16 mouse cellular contexts compared by ENCODE assay signal in the genomic region with DNA sequence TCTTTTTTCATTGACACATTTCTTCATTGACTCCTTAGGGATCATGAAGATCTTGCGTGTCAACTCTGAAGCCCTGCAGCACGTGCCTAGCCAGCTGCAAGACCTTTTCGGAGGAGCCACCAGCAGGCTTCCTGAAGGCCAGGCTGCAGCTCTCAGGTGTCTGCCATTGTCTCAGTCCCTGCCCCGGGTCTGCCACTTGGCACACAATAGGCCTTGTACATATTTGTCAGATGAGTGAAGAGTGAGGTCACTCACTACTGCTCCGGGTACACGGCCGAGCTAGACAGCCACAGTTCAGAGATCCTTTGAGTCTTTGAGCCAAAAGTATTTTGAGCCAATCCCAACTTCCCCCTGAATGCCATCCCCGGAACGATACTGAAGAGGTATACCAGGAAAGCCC. TPM values are rescaled to one million over a fixed set of nuclear protein-coding genes. Genes with fewer than 3 reads are reported as not detected.
A peak's percentile ranks its signal among the peaks of the same experiment; 100 is the strongest.
DNase-seq lines count a peak whose midpoint lies in the region; ATAC-seq and TF ChIP-seq lines count a peak whose summit lies in the region.
"Had no signal": no experiment of that assay in that cellular context is flagged by ENCODE, and none has a peak within 500 bp of the region (broad histone marks: within the 10 kb centered on the region; RNA-seq: fewer than 3 reads in every experiment).

No protein-coding gene starts in this region.

- no peak overlapping the region for H3K4me2 ChIP-seq in heart, embryonic 15.5 days

- H3K36me3 ChIP-seq in E14TG2a.4 (ENCODE audit: insufficient read depth, low read length): no peaks in the 10 kb centered on the region
- no peaks in the 10 kb centered on the region for H3K36me3 ChIP-seq in heart, embryonic 15.5 days

- peak overlapping the region; percentile 43 for H3K4me3 ChIP-seq in E14TG2a.4 (replicated peaks; ENCODE audit: low read length)
- H3K4me3 ChIP-seq in heart, embryonic 15.5 days: no peak overlapping the region
- H3K4me3 ChIP-seq: erythroblast, embryonic 14.5 days had no signal

- H3K27ac ChIP-seq in heart, embryonic 15.5 days: peak overlapping the region; percentile 85

- peaks cover 99% of the 10 kb centered on the region for H3K4me1 ChIP-seq in E14TG2a.4 (replicated peaks; ENCODE audit: low read depth, low read length)
- H3K4me1 ChIP-seq in heart, embryonic 15.5 days (replicated peaks): peaks cover 52% of the 10 kb centered on the region

- no peaks in the 10 kb centered on the region for H3K9me3 ChIP-seq in E14TG2a.4 (ENCODE audit: low read length)
- H3K9me3 ChIP-seq in heart, embryonic 15.5 days (replicated peaks): no peaks in the 10 kb centered on the region

- ATAC-seq in heart, embryonic 15.5 days (replicated peaks; ENCODE audit: insufficient number of reproducible peaks, insufficient read depth, low FRiP score, low read depth): peak; percentile 58; the same call in 1 of the 2 replicates

- no peak overlapping the region for H3K9ac ChIP-seq in heart, embryonic 15.5 days

- no peak for TF ChIP-seq CTCF in E14TG2a.4 (conservative IDR thresholded peaks at IDR 0.05; ENCODE audit: low read length)

- WGBS in heart, embryonic 15.5 days: 19% methylated on average over 9 of the region's 9 CpGs

- peaks cover 9% of the 10 kb centered on the region for H3K27me3 ChIP-seq in E14TG2a.4 (ENCODE audit: insufficient read depth, low read length)
- H3K27me3 ChIP-seq in heart, embryonic 15.5 days: 0 out of 2 replicates have a peak, but pooled peaks cover 5% of the 10 kb centered on the region
- H3K27me3 ChIP-seq: CH12.LX had no signal

- DNase-seq in heart, adult 18-20 months: peak; percentile 39 to 59
- no peak for DNase-seq in heart, adult 8-10 months (ENCODE audit: low spot score)
- DNase-seq in adrenal gland, postnatal 14 days: peak; percentile 43
- no peak for DNase-seq in cerebellum, postnatal 4 days (ENCODE audit: low spot score in 2 of 2)
- no peak for DNase-seq in urinary bladder, adult 18-20 months (ENCODE audit: low spot score in 2 of 2)
- no peak for DNase-seq in right cerebral cortex, adult 2 months (ENCODE audit: low spot score in 2 of 2)
- DNase-seq: cerebellum, adult 11 months; kidney, postnatal 14 days; layer of hippocampus, postnatal 36 days; spleen, adult 18-20 months; thymus, postnatal 14 days had no signal

RNA-seq across cellular contexts. Expression of a gene that starts 45.7 kb away (rescaled TPM):
- under 1 TPM; 0.10 TPM for total RNA-seq in heart, adult 18-20 months (2021)
- total RNA-seq in heart, adult 8-10 months (2022): 1 to 10 TPM in 1 of 4 experiments, under 1 TPM in 3; 0.19 to 1.3 (median 0.38) TPM
- total RNA-seq in adrenal gland, postnatal 14 days (2021): 0.44 and 0.90 TPM in 2 replicates
- 0.23 and 0.55 TPM in 2 replicates for polyA plus RNA-seq in heart, embryonic 15.5 days (2015; fragmentation: Nextera tagmentation; extraction: Ambion mirVana)
- total RNA-seq: liver, adult 2 months had no signal
- polyA plus RNA-seq: erythroblast, embryonic 14.5 days had no signal

Comparison
In these comparisons a context has a peak if more than half of its experiments do, and no peak if none do; other contexts are left out.
1. DNase-seq: peak in heart, adult 18-20 months (2 of 2) and adrenal gland, postnatal 14 days (single experiment); none in heart, adult 8-10 months (single experiment), cerebellum, postnatal 4 days (0 of 2), urinary bladder, adult 18-20 months (0 of 2) and right cerebral cortex, adult 2 months (0 of 2).